Mouse (Mus musculus): Measurements from ENCODE around the gene Opcml. TPM values are rescaled to one million over a fixed set of nuclear protein-coding genes. Genes with fewer than 3 reads are reported as not detected.

Gene Opcml
- polyA plus RNA-seq, 2 experiments from 2014 or later: 0.40 TPM; not detected in 1

- no peak for ATAC-seq
Observed at GRCm38 (mm10) chr9:28012664-28013063, 222.1 kb downstream of the Opcml start.

- no peak for ATAC-seq
Observed at GRCm38 (mm10) chr9:28013192-28013591, 222.6 kb downstream of the Opcml start.

GRCm38 (mm10) chr9:28028156-28028555, 237.6 kb downstream of the Opcml start:
- ATAC-seq: no peak

GRCm38 (mm10) chr9:28028788-28029393, 238.3 kb downstream of the Opcml start:
- ATAC-seq: no peak

GRCm38 (mm10) chr9:28049157-28049556, 258.6 kb downstream of the Opcml start:
- no peak for ATAC-seq

- no peak for ATAC-seq
Observed at GRCm38 (mm10) chr9:28057171-28057845, 266.7 kb downstream of the Opcml start.

- ATAC-seq: no peak
Observed at GRCm38 (mm10) chr9:28065126-28065525, 274.6 kb downstream of the Opcml start.

GRCm38 (mm10) chr9:28080694-28081093, 290.1 kb downstream of the Opcml start:
- no peak for ATAC-seq

GRCm38 (mm10) chr9:28083754-28084153, 293.2 kb downstream of the Opcml start:
- ATAC-seq: no peak

- ATAC-seq: no peak
Observed at GRCm38 (mm10) chr9:28084273-28084726, 293.7 kb downstream of the Opcml start.

- ATAC-seq: no peak
Observed at GRCm38 (mm10) chr9:28091395-28091794, 300.8 kb downstream of the Opcml start.

GRCm38 (mm10) chr9:28094722-28095121, 304.1 kb downstream of the Opcml start:
- ATAC-seq: no peak

GRCm38 (mm10) chr9:28096204-28096603, 305.6 kb downstream of the Opcml start:
- no peak for ATAC-seq

GRCm38 (mm10) chr9:28101981-28102380, 311.4 kb downstream of the Opcml start:
- ATAC-seq: no peak

- no peak for ATAC-seq
Observed at GRCm38 (mm10) chr9:28121858-28122257, 331.3 kb downstream of the Opcml start.

GRCm38 (mm10) chr9:28128735-28129134, 338.2 kb downstream of the Opcml start:
- ATAC-seq: no peak

GRCm38 (mm10) chr9:28131521-28131920, 340.9 kb downstream of the Opcml start:
- ATAC-seq: no peak

- no peak for ATAC-seq
Observed at GRCm38 (mm10) chr9:28136614-28137013, 346.0 kb downstream of the Opcml start.

- ATAC-seq: no peak
Observed at GRCm38 (mm10) chr9:28139957-28140597, 349.5 kb downstream of the Opcml start.

GRCm38 (mm10) chr9:28149507-28149906, 358.9 kb downstream of the Opcml start:
- ATAC-seq: no peak

GRCm38 (mm10) chr9:28153748-28154147, 363.2 kb downstream of the Opcml start:
- ATAC-seq: no peak

- no peak for ATAC-seq
Observed at GRCm38 (mm10) chr9:28157092-28157491, 366.5 kb downstream of the Opcml start.

GRCm38 (mm10) chr9:28160953-28161352, 370.4 kb downstream of the Opcml start:
- ATAC-seq: no peak

GRCm38 (mm10) chr9:28163946-28164345, 373.4 kb downstream of the Opcml start:
- ATAC-seq: no peak
